In genomic region chr19:23984186-23984585, GRCm38 (mm10) we compare ENCODE assay signal across 18 mouse cellular contexts. TPM values are rescaled to one million over a fixed set of nuclear protein-coding genes. Genes with fewer than 3 reads are reported as not detected.
"Had no signal": no experiment of that assay in that cellular context is flagged by ENCODE, and none has a peak within 500 bp of the region (broad histone marks: within the 10 kb centered on the region; RNA-seq: fewer than 3 reads in every experiment).

No protein-coding gene starts in this region.

- H3K36me3 ChIP-seq: midbrain, embryonic 12.5 days; midbrain, embryonic 15.5 days; neural tube, embryonic 13.5 days; neural tube, embryonic 15.5 days had no signal

- DNase-seq: lung, adult 18-20 months; lung, embryonic 14.5 days; lung, postnatal 10 days; lung, postnatal 4 days; right cerebral cortex, adult 18-20 months; right cerebral cortex, postnatal 25 days; right cerebral cortex, postnatal 4 days; spleen, adult 18-20 months; thymus, adult 18-20 months; thymus, postnatal 14 days; thymus, postnatal 36 days had no signal

- H3K4me1 ChIP-seq: midbrain, embryonic 12.5 days; neural tube, embryonic 15.5 days had no signal

- H3K4me2 ChIP-seq: lung, embryonic 14.5 days; midbrain, embryonic 12.5 days; midbrain, embryonic 15.5 days; neural tube, embryonic 13.5 days; neural tube, embryonic 15.5 days had no signal

- H3K27ac ChIP-seq: liver, embryonic 14.5 days; midbrain, embryonic 15.5 days; neural tube, embryonic 13.5 days; neural tube, embryonic 15.5 days had no signal

- H3K27me3 ChIP-seq: midbrain, embryonic 12.5 days; midbrain, embryonic 15.5 days; neural tube, embryonic 13.5 days; neural tube, embryonic 15.5 days had no signal

- ATAC-seq: midbrain, embryonic 15.5 days had no signal

- H3K4me3 ChIP-seq: midbrain, embryonic 12.5 days; midbrain, embryonic 15.5 days; myocyte; neural tube, embryonic 13.5 days; neural tube, embryonic 15.5 days had no signal

- H3K9ac ChIP-seq: liver, embryonic 14.5 days; lung, embryonic 14.5 days; midbrain, embryonic 12.5 days; midbrain, embryonic 15.5 days; neural tube, embryonic 13.5 days; neural tube, embryonic 15.5 days had no signal

- H3K9me3 ChIP-seq: midbrain, embryonic 12.5 days; midbrain, embryonic 15.5 days; neural tube, embryonic 13.5 days; neural tube, embryonic 15.5 days had no signal

RNA-seq across cellular contexts. Expression of gene Fam189a2, which starts 46.6 kb away (rescaled TPM):
- total RNA-seq: megakaryocyte-erythroid progenitor cell, adult 5-6 weeks had no signal
